Mouse (Mus musculus): ENCODE data around the gene Tmcc3.

The Tmcc3 gene

GRCm38 (mm10) chr10:94415950-94416844 lies 104.4 kb downstream of the Tmcc3 start:
- ATAC-seq (ENCODE audit: low TSS enrichment) = peak; percentile 58

- no peak for ATAC-seq (ENCODE audit: low TSS enrichment)
Measured at GRCm38 (mm10) chr10:94417643-94418042, 105.9 kb downstream of the Tmcc3 start.

GRCm38 (mm10) chr10:94426000-94426920 lies 114.5 kb downstream of the Tmcc3 start:
- peak; percentile 60; the same call in 1 of the 2 replicates for ATAC-seq (ENCODE audit: low TSS enrichment)

GRCm38 (mm10) chr10:94426921-94427270 lies 115.1 kb downstream of the Tmcc3 start:
- 0 out of 2 replicates have a peak, but pooled peaks have one; percentile 28 for ATAC-seq (ENCODE audit: low TSS enrichment)

GRCm38 (mm10) chr10:94428186-94428942 lies 116.6 kb downstream of the Tmcc3 start:
- no peak for ATAC-seq (ENCODE audit: low TSS enrichment)

- ATAC-seq (ENCODE audit: low TSS enrichment) = no peak
Measured at GRCm38 (mm10) chr10:94430566-94430965, 118.8 kb downstream of the Tmcc3 start.

- ATAC-seq (ENCODE audit: low TSS enrichment) = no peak
Measured at GRCm38 (mm10) chr10:94432933-94433332, 121.2 kb downstream of the Tmcc3 start.

GRCm38 (mm10) chr10:94433901-94434300 lies 122.2 kb downstream of the Tmcc3 start:
- no peak for ATAC-seq (ENCODE audit: low TSS enrichment)

- no peak for ATAC-seq (ENCODE audit: low TSS enrichment)
Measured at GRCm38 (mm10) chr10:94442725-94443124, 131.0 kb downstream of the Tmcc3 start.

- no peak for ATAC-seq (ENCODE audit: low TSS enrichment)
Measured at GRCm38 (mm10) chr10:94443453-94443852, 131.7 kb downstream of the Tmcc3 start.

- no peak for ATAC-seq (ENCODE audit: low TSS enrichment)
Measured at GRCm38 (mm10) chr10:94445192-94445591, 133.4 kb downstream of the Tmcc3 start.

- ATAC-seq (ENCODE audit: low TSS enrichment) = no peak
Measured at GRCm38 (mm10) chr10:94446379-94447008, 134.7 kb downstream of the Tmcc3 start.

GRCm38 (mm10) chr10:94449676-94450075 lies 137.9 kb downstream of the Tmcc3 start:
- ATAC-seq (ENCODE audit: low TSS enrichment) = no peak

- no peak for ATAC-seq (ENCODE audit: low TSS enrichment)
Measured at GRCm38 (mm10) chr10:94450781-94451180, 139.0 kb downstream of the Tmcc3 start.

GRCm38 (mm10) chr10:94457454-94457853 lies 145.7 kb downstream of the Tmcc3 start:
- ATAC-seq (ENCODE audit: low TSS enrichment) = no peak

- no peak for ATAC-seq (ENCODE audit: low TSS enrichment)
Measured at GRCm38 (mm10) chr10:94458690-94459089, 146.9 kb downstream of the Tmcc3 start.

GRCm38 (mm10) chr10:94461378-94461777 lies 149.6 kb downstream of the Tmcc3 start:
- ATAC-seq (ENCODE audit: low TSS enrichment) = no peak

GRCm38 (mm10) chr10:94461871-94462270 lies 150.1 kb downstream of the Tmcc3 start:
- ATAC-seq (ENCODE audit: low TSS enrichment) = no peak

GRCm38 (mm10) chr10:94462386-94463064 lies 150.8 kb downstream of the Tmcc3 start:
- no peak for ATAC-seq (ENCODE audit: low TSS enrichment)

GRCm38 (mm10) chr10:94463410-94463809 lies 151.7 kb downstream of the Tmcc3 start:
- ATAC-seq (ENCODE audit: low TSS enrichment) = no peak

GRCm38 (mm10) chr10:94465646-94466045 lies 153.9 kb downstream of the Tmcc3 start:
- no peak for ATAC-seq (ENCODE audit: low TSS enrichment)

Measured in frontal cortex, adult (tissue).